In the genomic region with DNA sequence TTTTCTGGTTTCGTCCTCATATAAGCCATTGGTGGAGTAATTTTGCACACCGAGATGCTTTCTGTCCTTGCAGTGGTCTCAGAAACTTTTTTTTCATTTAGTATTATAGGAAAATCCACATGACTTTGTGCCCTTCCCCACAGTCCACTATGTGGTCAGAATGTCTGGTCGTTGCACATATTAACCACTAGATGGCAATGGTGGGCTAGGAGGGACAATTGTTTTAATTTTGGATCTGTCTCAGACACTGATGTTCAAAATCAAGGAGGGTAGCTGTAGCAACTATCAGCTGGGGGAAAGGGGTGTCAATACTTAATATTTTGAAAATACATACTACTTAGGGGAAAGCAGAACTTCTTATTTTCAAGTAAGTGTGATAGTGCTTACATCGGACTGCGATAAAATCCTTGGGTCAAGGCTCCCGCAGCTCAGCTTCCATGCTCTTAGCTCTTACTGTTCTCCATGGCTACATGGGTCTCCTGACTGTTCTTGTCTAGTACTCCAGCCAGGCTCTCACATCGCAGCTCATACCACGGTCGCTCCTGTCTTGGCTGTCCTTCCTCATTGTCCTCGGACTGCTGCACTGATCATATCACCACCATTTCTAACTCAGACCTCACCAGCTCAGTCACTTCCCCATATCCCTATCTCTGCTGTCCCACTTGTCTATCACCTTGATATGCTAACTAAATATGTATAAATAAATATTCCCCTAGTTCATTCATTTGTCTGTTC, we compare ENCODE assay signal across 9 mouse cellular contexts.
DNase-seq lines count a peak whose midpoint lies in the region; ATAC-seq lines count a peak whose summit lies in the region.
"Had no signal": no experiment of that assay in that cellular context is flagged by ENCODE, and none has a peak within 500 bp of the region (broad histone marks: within the 10 kb centered on the region; RNA-seq: fewer than 3 reads in every experiment).

No protein-coding gene starts in this region.

- H3K9me3 ChIP-seq in midbrain, embryonic 14.5 days (ENCODE audit: control insufficient read depth, low read length) = no peaks in the 10 kb centered on the region

- no peaks in the 10 kb centered on the region for H3K27me3 ChIP-seq in midbrain, embryonic 14.5 days (ENCODE audit: control insufficient read depth, insufficient read depth, low read length)

- H3K27ac ChIP-seq in midbrain, embryonic 14.5 days (replicated peaks; ENCODE audit: low read depth, low read length) = no peak overlapping the region
- H3K27ac ChIP-seq: macrophage had no signal

- no peak for DNase-seq in cerebellum, adult 11-12 months
- DNase-seq in ovary, postnatal 14 days (ENCODE audit: low spot score) = peak; percentile 7
- no peak for DNase-seq in ovary, adult 18-20 months (ENCODE audit: low spot score)
- peak; percentile 21 for DNase-seq in forelimb bud, embryonic 11.5 days (ENCODE audit: low read depth, low spot score)
- DNase-seq in midbrain, embryonic 14.5 days = peak; percentile 69
- DNase-seq in frontal cortex, postnatal 10 days (ENCODE audit: low spot score in 2 of 2) = no peak
- no peak for DNase-seq in left cerebral cortex, postnatal 4 days

- H3K4me3 ChIP-seq in midbrain, embryonic 14.5 days (replicated peaks; ENCODE audit: low read depth, low read length) = no peak overlapping the region

- intact Hi-C loops in left cerebral cortex, postnatal 4 days (cut with DNase I) = no loop called here

- H3K36me3 ChIP-seq in midbrain, embryonic 14.5 days (ENCODE audit: control insufficient read depth, insufficient read depth, low read length) = no peaks in the 10 kb centered on the region

- H3K9ac ChIP-seq in midbrain, embryonic 14.5 days (replicated peaks; ENCODE audit: low read length) = no peak overlapping the region

- WGBS in midbrain, embryonic 14.5 days = 59% methylated on average over 10 of the region's 10 CpGs

- no peak overlapping the region for H3K4me2 ChIP-seq in midbrain, embryonic 14.5 days (ENCODE audit: low read length)

- peak; percentile 47 for ATAC-seq in cerebellum, adult (ENCODE audit: insufficient number of reproducible peaks, low FRiP score, low TSS enrichment)
- no peak for ATAC-seq in midbrain, embryonic 14.5 days (ENCODE audit: low FRiP score, low TSS enrichment)

- H3K4me1 ChIP-seq in midbrain, embryonic 14.5 days (ENCODE audit: control insufficient read depth, insufficient read depth, low read length) = no peaks in the 10 kb centered on the region

Comparison
In these comparisons a context has a peak if more than half of its experiments do, and no peak if none do; other contexts are left out.
1. DNase-seq: peak in ovary, postnatal 14 days (single experiment), forelimb bud, embryonic 11.5 days (single experiment) and midbrain, embryonic 14.5 days (single experiment); none in cerebellum, adult 11-12 months (single experiment), ovary, adult 18-20 months (single experiment), frontal cortex, postnatal 10 days (0 of 2) and left cerebral cortex, postnatal 4 days (single experiment).